Mouse (Mus musculus): Measurements from ENCODE around the gene Clrn3.
A peak's percentile ranks its signal among the peaks of the same experiment; 100 is the strongest.

Clrn3 gene

DNA sequence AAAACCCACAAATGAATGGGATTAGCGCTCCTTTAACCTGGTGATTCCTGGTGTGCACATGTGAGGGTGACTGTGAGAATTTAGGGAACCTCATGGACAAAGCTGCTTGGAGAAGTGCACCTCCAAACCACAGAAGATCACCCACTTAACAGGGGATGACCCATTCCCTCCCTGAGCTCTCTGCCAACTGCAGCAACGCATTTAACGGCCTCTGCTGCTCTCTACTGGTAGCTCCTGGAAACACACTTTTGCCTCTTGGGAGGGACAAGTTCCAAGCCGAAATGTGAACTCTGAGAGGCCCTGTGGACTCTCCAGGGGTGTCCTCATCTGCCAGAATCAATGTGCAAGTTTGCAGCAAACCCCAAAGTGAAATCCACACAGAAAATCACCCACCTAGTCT is 41.0 kb downstream of the Clrn3 start:
- peak; percentile 75 for DNase-seq (ENCODE audit: low spot score)

DNA sequence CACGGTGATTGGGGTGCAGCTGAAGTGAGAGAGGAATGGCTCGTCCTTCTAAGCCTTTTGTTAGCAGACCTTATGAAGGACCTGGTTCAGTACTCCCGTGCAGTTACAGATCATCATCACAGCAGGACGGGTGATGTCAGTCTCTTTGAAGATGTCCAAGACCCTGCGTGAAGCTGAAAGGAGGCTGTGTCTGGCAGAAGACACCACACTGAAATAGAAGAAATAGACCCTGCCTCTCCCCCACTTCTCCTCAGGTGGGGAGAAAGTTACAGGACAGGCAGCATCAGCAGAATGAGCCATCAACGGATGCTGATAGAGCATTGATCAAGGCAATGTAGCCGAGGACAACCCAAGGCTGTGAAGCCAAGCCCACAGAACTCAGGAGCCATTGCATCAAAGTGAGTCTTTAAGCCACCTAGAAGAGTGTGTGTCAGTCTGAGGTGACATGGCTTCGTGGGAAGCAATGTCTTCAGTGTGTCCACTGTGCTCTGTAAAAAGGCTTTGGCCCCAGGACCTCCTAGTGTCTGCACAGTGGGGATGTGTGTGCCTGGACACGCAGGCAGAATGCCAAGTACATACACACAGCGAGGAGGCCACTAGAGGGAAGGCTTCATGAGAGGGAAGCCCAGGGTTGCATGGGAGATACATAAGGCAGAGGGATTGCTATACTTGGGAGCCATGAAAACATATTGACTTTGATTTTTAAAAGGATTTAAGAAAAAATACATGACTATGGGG is 41.6 kb downstream of the Clrn3 start:
- DNase-seq (ENCODE audit: low spot score), result no peak

- peak; percentile 59 for DNase-seq (ENCODE audit: low spot score)
Observed at GRCm38 (mm10) chr7:135485796-135486410, 42.6 kb downstream of the Clrn3 start.

DNA sequence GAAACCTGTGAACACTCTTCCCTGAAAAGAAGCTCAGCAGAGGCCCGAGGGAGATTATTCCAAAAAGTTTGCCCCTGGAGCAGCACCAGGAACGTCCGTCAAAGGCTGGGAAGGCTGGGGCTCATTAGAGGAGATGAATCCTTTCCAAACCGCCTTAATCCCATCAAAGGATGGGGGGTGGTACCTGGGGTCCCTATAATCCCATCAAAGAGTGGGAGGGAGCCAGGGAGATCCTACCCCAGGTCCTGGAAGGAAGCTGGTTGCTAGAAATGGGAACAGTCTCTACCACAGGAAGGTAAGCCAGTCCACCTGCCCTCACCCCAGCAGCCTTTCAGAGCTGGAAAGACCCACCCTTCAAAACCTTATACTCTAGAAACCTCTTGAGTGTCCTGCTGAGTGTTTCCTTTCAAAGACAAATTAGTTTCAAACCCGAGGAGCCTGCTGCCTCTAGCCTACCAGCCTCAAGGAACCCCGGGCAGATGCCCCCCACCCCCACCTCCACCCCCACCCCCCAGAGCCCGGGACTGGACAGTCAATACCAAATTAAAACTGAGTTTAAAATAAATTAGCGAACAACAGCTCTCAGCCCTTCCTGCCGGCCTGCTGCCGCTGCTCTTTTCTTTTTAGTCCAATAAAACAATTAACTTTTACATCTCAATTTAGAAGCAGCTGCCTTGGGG is 43.2 kb downstream of the Clrn3 start:
- no peak for DNase-seq (ENCODE audit: low spot score)

GRCm38 (mm10) chr7:135484341-135484740 is 44.1 kb downstream of the Clrn3 start:
- DNase-seq (ENCODE audit: low spot score), result no peak

- DNase-seq (ENCODE audit: low spot score), result no peak
Observed at GRCm38 (mm10) chr7:135483751-135484150, 44.7 kb downstream of the Clrn3 start.

GRCm38 (mm10) chr7:135481150-135481549 is 47.3 kb downstream of the Clrn3 start:
- no peak for DNase-seq (ENCODE audit: low spot score)

GRCm38 (mm10) chr7:135479912-135480311 is 48.5 kb downstream of the Clrn3 start:
- no peak for DNase-seq (ENCODE audit: low spot score)

- no peak for DNase-seq (ENCODE audit: low spot score)
Observed at GRCm38 (mm10) chr7:135479322-135479880, 49.1 kb downstream of the Clrn3 start.

- no peak for DNase-seq (ENCODE audit: low spot score)
Observed at GRCm38 (mm10) chr7:135477256-135477655, 51.2 kb downstream of the Clrn3 start.

DNA sequence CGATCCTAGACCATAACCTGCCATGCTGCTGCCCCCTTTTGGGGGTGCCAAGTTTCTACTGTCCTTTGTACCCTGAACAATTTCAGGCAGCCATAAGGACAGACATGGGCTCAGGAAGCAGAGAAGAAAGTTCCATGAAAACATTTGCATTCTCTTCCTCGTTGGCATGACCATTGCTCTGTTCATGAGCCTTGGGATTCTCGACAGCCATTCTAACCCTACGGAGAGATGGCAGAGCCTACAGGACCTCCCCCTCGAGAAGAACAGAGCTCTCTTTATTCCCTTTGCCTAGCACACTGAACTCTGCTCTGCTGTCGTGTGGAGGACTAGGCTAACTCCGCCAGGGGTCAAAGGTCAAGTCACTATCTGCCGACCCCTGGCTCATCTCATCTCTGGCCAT is 52.5 kb downstream of the Clrn3 start:
- no peak for DNase-seq (ENCODE audit: low spot score)

DNA sequence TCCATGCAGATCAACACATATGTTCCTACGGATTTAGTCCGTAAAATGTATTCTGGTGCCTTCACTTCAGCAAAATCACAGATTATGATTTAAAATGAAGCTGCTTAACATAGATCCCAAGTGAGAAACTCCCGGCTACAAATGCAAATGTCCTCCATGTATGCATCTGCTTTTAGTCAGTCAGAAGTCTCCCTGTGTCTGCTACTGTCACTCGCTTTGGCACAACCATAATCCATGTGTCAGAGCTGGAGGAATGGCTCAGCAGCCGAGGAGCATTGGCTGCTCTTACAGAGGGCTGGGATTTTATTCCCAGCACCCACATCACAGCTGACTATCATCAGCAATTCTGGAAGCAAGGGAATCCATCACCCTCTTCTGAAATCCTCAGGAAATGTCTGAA is 58.1 kb downstream of the Clrn3 start:
- no peak for DNase-seq (ENCODE audit: low spot score)

DNA sequence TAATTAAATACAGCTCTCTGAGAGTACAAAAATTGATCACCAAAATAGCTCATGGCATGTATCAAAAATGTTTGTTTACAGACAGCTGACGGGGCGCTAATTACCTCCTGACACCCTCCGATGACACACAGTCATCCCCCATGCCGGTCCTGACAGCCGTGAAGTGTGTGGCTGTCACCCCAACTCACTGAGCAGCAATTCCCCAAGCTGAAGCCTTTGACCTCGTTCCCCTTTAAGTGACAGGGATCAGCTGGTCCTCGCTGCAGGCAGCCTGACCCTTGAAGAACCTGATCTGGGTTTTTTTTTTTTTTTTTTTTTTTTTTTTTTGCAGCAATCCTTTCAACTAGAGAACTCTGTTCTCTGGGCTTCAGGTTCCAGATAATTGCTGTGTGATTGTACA is 59.8 kb downstream of the Clrn3 start:
- no peak for DNase-seq (ENCODE audit: low spot score)

GRCm38 (mm10) chr7:135465293-135465692 is 63.2 kb downstream of the Clrn3 start:
- no peak for DNase-seq (ENCODE audit: low spot score)

DNA sequence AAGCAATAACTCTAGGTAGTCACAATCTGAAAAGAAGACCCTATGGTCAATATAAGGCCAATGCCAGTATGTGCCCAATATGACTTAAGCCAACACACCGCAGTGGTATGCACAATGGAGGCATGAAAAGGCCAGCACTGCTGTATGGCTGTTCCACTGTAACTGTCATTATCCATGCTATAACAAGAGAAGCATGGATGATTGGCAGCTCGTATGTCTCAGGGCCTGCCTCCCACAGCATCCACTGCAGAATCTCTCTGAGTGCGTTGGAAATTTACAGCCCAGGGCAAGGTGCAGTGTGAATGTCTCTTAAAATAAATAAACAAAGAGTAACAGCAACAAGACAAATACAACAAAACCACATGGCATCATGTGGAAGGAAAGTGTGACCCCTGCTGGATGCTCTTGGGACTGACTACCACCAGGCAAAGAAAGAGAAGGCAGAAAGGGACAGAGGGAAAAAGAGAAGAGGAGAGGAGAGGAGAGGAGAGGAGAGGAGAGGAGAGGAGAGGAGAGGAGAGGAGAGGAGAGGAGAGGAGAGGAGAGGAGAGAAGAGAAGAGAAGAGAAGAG is 63.7 kb downstream of the Clrn3 start:
- peak; percentile 16 for DNase-seq (ENCODE audit: low spot score)

All from MN1 (cell line).